In genomic region chr16:43363751-43364515, GRCm38 (mm10) we compare ENCODE assay signal across 8 mouse cellular contexts.
DNase-seq lines count a peak whose midpoint lies in the region; ATAC-seq and TF ChIP-seq lines count a peak whose summit lies in the region.

No protein-coding gene starts in this region.

- no peak for TF ChIP-seq CTCF in kidney, postnatal 0 days (IDR thresholded peaks at IDR 0.05; ENCODE audit: low read depth)

- ATAC-seq in embryonic facial prominence, embryonic 14.5 days (ENCODE audit: low read depth): peak; percentile 64; the same call in 1 of the 2 replicates
- ATAC-seq in heart, embryonic 11.5 days (replicated peaks; ENCODE audit: insufficient number of reproducible peaks, low FRiP score, low TSS enrichment): peak; percentile 84
- peak; percentile 79 for ATAC-seq in kidney, postnatal 0 days (replicated peaks; ENCODE audit: low FRiP score, low read depth)
- ATAC-seq in liver, embryonic 12.5 days: no peak
- peak; percentile 78 for ATAC-seq in neutrophil, adult 5-6 weeks (ENCODE audit: extremely low read depth, insufficient number of reproducible peaks, low FRiP score, poor library complexity, severe bottlenecking)
- ATAC-seq in erythroblast, adult 5-6 weeks (replicated peaks; ENCODE audit: low FRiP score, poor library complexity, severe bottlenecking): no peak

- H3K27me3 ChIP-seq in embryonic facial prominence, embryonic 14.5 days (replicated peaks; ENCODE audit: control insufficient read depth, insufficient read depth, low read length): no peaks in the 10 kb centered on the region
- H3K27me3 ChIP-seq in heart, embryonic 11.5 days (ENCODE audit: control insufficient read depth, insufficient read depth, low read length): no peaks in the 10 kb centered on the region
- no peaks in the 10 kb centered on the region for H3K27me3 ChIP-seq in kidney, postnatal 0 days (ENCODE audit: insufficient read depth, low read length)
- H3K27me3 ChIP-seq in liver, embryonic 12.5 days (replicated peaks): no peaks in the 10 kb centered on the region

- no peak overlapping the region for H3K4me3 ChIP-seq in embryonic facial prominence, embryonic 14.5 days (ENCODE audit: low read depth, low read length)
- no peak overlapping the region for H3K4me3 ChIP-seq in heart, embryonic 11.5 days (ENCODE audit: low read depth, low read length)
- H3K4me3 ChIP-seq in kidney, postnatal 0 days (replicated peaks; ENCODE audit: low read depth, low read length): peak overlapping the region; percentile 4; the same call in 1 of the 2 replicates
- no peak overlapping the region for H3K4me3 ChIP-seq in liver, embryonic 12.5 days

- H3K27ac ChIP-seq in embryonic facial prominence, embryonic 14.5 days (replicated peaks; ENCODE audit: low read depth, low read length): peak overlapping the region; percentile 77
- peak overlapping the region; percentile 91 for H3K27ac ChIP-seq in heart, embryonic 11.5 days (ENCODE audit: low read depth, low read length)
- peak overlapping the region; percentile 89 for H3K27ac ChIP-seq in kidney, postnatal 0 days
- H3K27ac ChIP-seq in liver, embryonic 12.5 days: 0 out of 2 replicates have a peak overlapping the region, but pooled peaks have one; percentile 30

- peak overlapping the region; percentile 27 for H3K4me2 ChIP-seq in embryonic facial prominence, embryonic 14.5 days (ENCODE audit: low read depth, low read length)
- peak overlapping the region; percentile 52 for H3K4me2 ChIP-seq in heart, embryonic 11.5 days
- H3K4me2 ChIP-seq in kidney, postnatal 0 days (ENCODE audit: low read length): peak overlapping the region; percentile 41
- H3K4me2 ChIP-seq in liver, embryonic 12.5 days: no peak overlapping the region

- H3K9me3 ChIP-seq in embryonic facial prominence, embryonic 14.5 days (ENCODE audit: control insufficient read depth, low read length): no peaks in the 10 kb centered on the region
- no peaks in the 10 kb centered on the region for H3K9me3 ChIP-seq in heart, embryonic 11.5 days (replicated peaks; ENCODE audit: control insufficient read depth, low read length)
- no peaks in the 10 kb centered on the region for H3K9me3 ChIP-seq in kidney, postnatal 0 days (replicated peaks; ENCODE audit: low read length)
- no peaks in the 10 kb centered on the region for H3K9me3 ChIP-seq in liver, embryonic 12.5 days (replicated peaks)

- peak overlapping the region; percentile 25; the same call in 1 of the 2 replicates for H3K9ac ChIP-seq in embryonic facial prominence, embryonic 14.5 days (ENCODE audit: low read depth, low read length)
- H3K9ac ChIP-seq in heart, embryonic 11.5 days (ENCODE audit: low read depth, low read length): peak overlapping the region; percentile 52; the same call in 1 of the 2 replicates
- H3K9ac ChIP-seq in kidney, postnatal 0 days (ENCODE audit: low read depth, low read length): no peak overlapping the region
- no peak overlapping the region for H3K9ac ChIP-seq in liver, embryonic 12.5 days

- DNase-seq in ovary, postnatal 10 days (ENCODE audit: low spot score): peak; percentile 26
- no peak for DNase-seq in ovary, adult 18-20 months (ENCODE audit: low spot score)
- DNase-seq in embryonic facial prominence, embryonic 14.5 days (ENCODE audit: low spot score): peak; percentile 54
- peak; percentile 90 for DNase-seq in kidney, postnatal 0 days (ENCODE audit: low spot score)

- WGBS in embryonic facial prominence, embryonic 14.5 days: 18% methylated on average over 7 of the region's 7 CpGs
- WGBS in heart, embryonic 11.5 days (ENCODE audit: insufficient replicate concordance): 16% methylated on average over 7 of the region's 7 CpGs
- 3% methylated on average over 7 of the region's 7 CpGs for WGBS in kidney, postnatal 0 days
- WGBS in liver, embryonic 12.5 days (ENCODE audit: insufficient replicate concordance): 32% methylated on average over 7 of the region's 7 CpGs

- H3K36me3 ChIP-seq in embryonic facial prominence, embryonic 14.5 days (ENCODE audit: control insufficient read depth, insufficient read depth, low read length): no peaks in the 10 kb centered on the region
- H3K36me3 ChIP-seq in heart, embryonic 11.5 days (ENCODE audit: control insufficient read depth, insufficient read depth, low read length): no peaks in the 10 kb centered on the region
- H3K36me3 ChIP-seq in kidney, postnatal 0 days (ENCODE audit: insufficient read depth, low read length): no peaks in the 10 kb centered on the region
- H3K36me3 ChIP-seq in liver, embryonic 12.5 days: no peaks in the 10 kb centered on the region

- H3K4me1 ChIP-seq in embryonic facial prominence, embryonic 14.5 days (ENCODE audit: control insufficient read depth, insufficient read depth, low read length): peaks cover 14% of the 10 kb centered on the region
- H3K4me1 ChIP-seq in heart, embryonic 11.5 days (ENCODE audit: control insufficient read depth, insufficient read depth, low read length): peaks cover 17% of the 10 kb centered on the region; the same call in 1 of the 2 replicates
- peaks cover 9% of the 10 kb centered on the region for H3K4me1 ChIP-seq in kidney, postnatal 0 days (replicated peaks; ENCODE audit: insufficient read depth, low read length)
- H3K4me1 ChIP-seq in liver, embryonic 12.5 days: peaks cover 4% of the 10 kb centered on the region; the same call in 1 of the 2 replicates

Comparison
In these comparisons a context has a peak if more than half of its experiments do, and no peak if none do; other contexts are left out.
1. ATAC-seq: peak in embryonic facial prominence, embryonic 14.5 days (single experiment), heart, embryonic 11.5 days (single experiment), kidney, postnatal 0 days (single experiment) and neutrophil, adult 5-6 weeks (single experiment); none in liver, embryonic 12.5 days (single experiment) and erythroblast, adult 5-6 weeks (single experiment).
2. H3K27ac ChIP-seq: peak in every context shown above with its lines; median percentile 91 in heart, embryonic 11.5 days; 89 in kidney, postnatal 0 days; 77 in embryonic facial prominence, embryonic 14.5 days; 30 in liver, embryonic 12.5 days.
3. H3K9ac ChIP-seq: peak in embryonic facial prominence, embryonic 14.5 days (single experiment) and heart, embryonic 11.5 days (single experiment); none in kidney, postnatal 0 days (single experiment) and liver, embryonic 12.5 days (single experiment).